Mouse (Mus musculus): ENCODE measurements around the gene Sh2b1.

DNA sequence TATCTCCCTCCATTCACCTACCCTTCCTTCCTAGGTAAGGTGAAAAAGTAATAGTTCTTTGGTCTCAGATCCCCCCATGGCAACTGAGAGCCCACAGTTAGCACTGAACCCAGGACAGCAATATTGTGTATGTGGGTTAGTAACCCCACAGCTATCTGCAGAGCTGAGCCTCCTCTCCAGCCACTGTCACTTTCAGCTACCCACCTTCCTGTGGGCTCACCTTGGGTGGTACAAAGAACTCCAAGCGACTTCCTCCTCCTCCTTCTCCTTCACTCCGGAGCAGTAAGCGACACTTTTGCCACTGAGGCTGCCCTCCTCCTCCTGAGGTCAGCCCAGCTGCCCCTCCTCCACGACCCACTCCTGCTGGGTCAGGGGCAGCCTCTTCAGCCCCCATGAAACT lies 3.4 kb downstream of the Sh2b1 start:
- TF ChIP-seq EP300 (IDR thresholded peaks at IDR 0.05; ENCODE audit: low read depth), result no peak
- no peak for TF ChIP-seq CTCF (IDR thresholded peaks at IDR 0.05; ENCODE audit: low read depth)

Data from liver, embryonic 14.5 days (tissue).